8 mouse cellular contexts compared by ENCODE assay signal in genomic region chr6:125271455-125272227, GRCm38 (mm10). TPM values are rescaled to one million over a fixed set of nuclear protein-coding genes. Genes with fewer than 3 reads are reported as not detected.
DNase-seq lines count a peak whose midpoint lies in the region; ATAC-seq and TF ChIP-seq lines count a peak whose summit lies in the region.

No protein-coding gene starts in this region.

- H3K4me3 ChIP-seq in C2C12 (ENCODE audit: insufficient read depth, poor library complexity, severe bottlenecking): no peak overlapping the region
- H3K4me3 ChIP-seq in heart, embryonic 12.5 days: no peak overlapping the region
- no peak overlapping the region for H3K4me3 ChIP-seq in kidney, postnatal 0 days (replicated peaks; ENCODE audit: low read depth, low read length)
- H3K4me3 ChIP-seq in liver, embryonic 11.5 days (ENCODE audit: low read depth, low read length): no peak overlapping the region
- H3K4me3 ChIP-seq in stomach, embryonic 14.5 days (ENCODE audit: low read depth, low read length): no peak overlapping the region

- H3ac ChIP-seq in C2C12 (ENCODE audit: control insufficient read depth, insufficient read length, low read depth): peak overlapping the region; percentile 54

- 14% methylated on average over 17 of the region's 17 CpGs for WGBS in heart, embryonic 12.5 days
- 21% methylated on average over 17 of the region's 17 CpGs for WGBS in kidney, postnatal 0 days
- 17% methylated on average over 17 of the region's 17 CpGs for WGBS in liver, embryonic 11.5 days
- WGBS in stomach, embryonic 14.5 days: 17% methylated on average over 17 of the region's 17 CpGs

- no peaks in the 10 kb centered on the region for H3K79me2 ChIP-seq in C2C12 (ENCODE audit: control insufficient read depth, insufficient read depth)

- TF ChIP-seq CTCF in C2C12 (IDR thresholded peaks at IDR 0.05; ENCODE audit: control insufficient read depth, insufficient read depth, insufficient read length): no peak
- TF ChIP-seq CTCF in brain, embryonic 14.5 days (IDR thresholded peaks at IDR 0.05; ENCODE audit: borderline replicate concordance, extremely low read depth, insufficient read depth, insufficient read length): peak; percentile 96
- TF ChIP-seq CTCF in kidney, postnatal 0 days (IDR thresholded peaks at IDR 0.05; ENCODE audit: low read depth): peak; percentile 97

- ATAC-seq in erythroid progenitor cell, adult 5-6 weeks (replicated peaks; ENCODE audit: low FRiP score, poor library complexity, severe bottlenecking): peak; percentile 55
- peak; percentile 86 for ATAC-seq in heart, embryonic 12.5 days (ENCODE audit: insufficient number of reproducible peaks, low FRiP score)
- peak; percentile 75 for ATAC-seq in kidney, postnatal 0 days (replicated peaks; ENCODE audit: low FRiP score, low read depth)
- peak; percentile 76 for ATAC-seq in liver, embryonic 11.5 days (replicated peaks; ENCODE audit: low FRiP score)
- ATAC-seq in stomach, embryonic 14.5 days (ENCODE audit: insufficient number of reproducible peaks, insufficient read depth, low FRiP score, low read depth): peak; percentile 83

- peak overlapping the region; percentile 56 for H3K4me2 ChIP-seq in heart, embryonic 12.5 days
- H3K4me2 ChIP-seq in kidney, postnatal 0 days (ENCODE audit: low read length): peak overlapping the region; percentile 41
- peak overlapping the region; percentile 41 for H3K4me2 ChIP-seq in liver, embryonic 11.5 days
- peak overlapping the region; percentile 39 for H3K4me2 ChIP-seq in stomach, embryonic 14.5 days (replicated peaks; ENCODE audit: low read depth, low read length)

- peak overlapping the region; percentile 47; the same call in 1 of the 2 replicates for H3K9ac ChIP-seq in heart, embryonic 12.5 days
- H3K9ac ChIP-seq in kidney, postnatal 0 days (ENCODE audit: low read depth, low read length): no peak overlapping the region
- peak overlapping the region; percentile 15 for H3K9ac ChIP-seq in liver, embryonic 11.5 days (ENCODE audit: low read depth, low read length)
- H3K9ac ChIP-seq in stomach, embryonic 14.5 days (replicated peaks; ENCODE audit: low read depth, low read length): no peak overlapping the region

- H3K9me3 ChIP-seq in heart, embryonic 12.5 days (replicated peaks): no peaks in the 10 kb centered on the region
- no peaks in the 10 kb centered on the region for H3K9me3 ChIP-seq in kidney, postnatal 0 days (replicated peaks; ENCODE audit: low read length)
- H3K9me3 ChIP-seq in liver, embryonic 11.5 days (ENCODE audit: control insufficient read depth, low read length): no peaks in the 10 kb centered on the region
- no peaks in the 10 kb centered on the region for H3K9me3 ChIP-seq in stomach, embryonic 14.5 days (ENCODE audit: control insufficient read depth, low read depth, low read length)

- H3K4me1 ChIP-seq in heart, embryonic 12.5 days (replicated peaks): 0 out of 2 replicates have a peak, but pooled peaks cover 3% of the 10 kb centered on the region
- no peaks in the 10 kb centered on the region for H3K4me1 ChIP-seq in kidney, postnatal 0 days (replicated peaks; ENCODE audit: insufficient read depth, low read length)
- H3K4me1 ChIP-seq in liver, embryonic 11.5 days (replicated peaks; ENCODE audit: control insufficient read depth, insufficient read depth, low read length): peaks cover 3% of the 10 kb centered on the region
- H3K4me1 ChIP-seq in stomach, embryonic 14.5 days (ENCODE audit: control insufficient read depth, insufficient read depth, low read length): 0 out of 2 replicates have a peak, but pooled peaks cover 3% of the 10 kb centered on the region

- TF ChIP-seq POLR2A in brain, embryonic 14.5 days (IDR thresholded peaks at IDR 0.05; ENCODE audit: borderline replicate concordance, extremely low read depth, insufficient read depth, insufficient read length, poor library complexity, severe bottlenecking): no peak

- H3K36me3 ChIP-seq in C2C12 (ENCODE audit: control insufficient read depth, insufficient read depth): no peaks in the 10 kb centered on the region
- no peaks in the 10 kb centered on the region for H3K36me3 ChIP-seq in heart, embryonic 12.5 days
- H3K36me3 ChIP-seq in kidney, postnatal 0 days (ENCODE audit: insufficient read depth, low read length): no peaks in the 10 kb centered on the region
- no peaks in the 10 kb centered on the region for H3K36me3 ChIP-seq in liver, embryonic 11.5 days (ENCODE audit: control insufficient read depth, insufficient read depth, low read length)
- no peaks in the 10 kb centered on the region for H3K36me3 ChIP-seq in stomach, embryonic 14.5 days (ENCODE audit: control insufficient read depth, insufficient read depth, low read length)

- H3K27me3 ChIP-seq in C2C12 (ENCODE audit: control insufficient read depth, insufficient read depth, insufficient read length): no peaks in the 10 kb centered on the region
- 0 out of 2 replicates have a peak, but pooled peaks cover 10% of the 10 kb centered on the region for H3K27me3 ChIP-seq in heart, embryonic 12.5 days (replicated peaks)
- no peaks in the 10 kb centered on the region for H3K27me3 ChIP-seq in kidney, postnatal 0 days (ENCODE audit: insufficient read depth, low read length)
- H3K27me3 ChIP-seq in liver, embryonic 11.5 days (replicated peaks; ENCODE audit: control insufficient read depth, insufficient read depth, low read length): no peaks in the 10 kb centered on the region
- H3K27me3 ChIP-seq in stomach, embryonic 14.5 days (ENCODE audit: control insufficient read depth, insufficient read depth, low read length): no peaks in the 10 kb centered on the region

- no peaks in the 10 kb centered on the region for H3K79me3 ChIP-seq in C2C12 (ENCODE audit: low read depth)

- peak; percentile 96 for DNase-seq in brain, embryonic 14.5 days (ENCODE audit: low read depth)
- DNase-seq in kidney, postnatal 0 days (ENCODE audit: low spot score): peak; percentile 95
- DNase-seq in liver, embryonic 11.5 days (ENCODE audit: low spot score): peak; percentile 79
- DNase-seq in naive thymus-derived CD4-positive, alpha-beta T cell, adult 2 months (ENCODE audit: low read depth): peak; percentile 93

- no peak overlapping the region for H3K27ac ChIP-seq in heart, embryonic 12.5 days (ENCODE audit: poor library complexity, severe bottlenecking)
- H3K27ac ChIP-seq in kidney, postnatal 0 days: no peak overlapping the region
- H3K27ac ChIP-seq in liver, embryonic 11.5 days (ENCODE audit: low read depth, low read length): no peak overlapping the region
- no peak overlapping the region for H3K27ac ChIP-seq in stomach, embryonic 14.5 days (ENCODE audit: low read length)

RNA-seq across cellular contexts. Expression of gene Tuba3a, which starts 14.2 kb away (rescaled TPM):
- polyA plus RNA-seq in C2C12 (2012; fragmentation: generic; extraction: Trizol): 0.05 TPM
- polyA plus RNA-seq in brain, embryonic 14.5 days (2012; rRNA removed): not detected in 2 replicates
- not detected in 2 replicates for total RNA-seq in erythroid progenitor cell, adult 5-6 weeks (2015; ENCODE audit: low replicate concordance)
- total RNA-seq in erythroid progenitor cell, adult 5-6 weeks (2017; ENCODE audit: low replicate concordance): not detected in 2 replicates
- not detected in 2 replicates for polyA plus RNA-seq in heart, embryonic 12.5 days (2016; fragmentation: Nextera tagmentation; extraction: Ambion mirVana)
- 0.17 TPM in 1 of 2 replicates, not detected in the other for polyA plus RNA-seq in kidney, postnatal 0 days (2015; fragmentation: Nextera tagmentation; extraction: Ambion mirVana)
- polyA plus RNA-seq in liver, embryonic 11.5 days (2014; fragmentation: Nextera tagmentation; extraction: Ambion mirVana): 0.12 TPM in 1 of 2 replicates, not detected in the other
- polyA plus RNA-seq in stomach, embryonic 14.5 days (2014; fragmentation: Nextera tagmentation; extraction: Ambion mirVana): 0.17 TPM in 1 of 2 replicates, not detected in the other

RNA-seq across cellular contexts. Expression of gene Cd27, which starts 34.8 kb away (rescaled TPM):
- polyA plus RNA-seq in C2C12 (2012; fragmentation: generic; extraction: Trizol): 0.07 TPM
- 0.15 and 0.24 TPM in 2 replicates for polyA plus RNA-seq in brain, embryonic 14.5 days (2012; rRNA removed)
- total RNA-seq in erythroid progenitor cell, adult 5-6 weeks (2015; ENCODE audit: low replicate concordance): 5.0 and 7.5 TPM in 2 replicates
- 0.51 and 1.2 TPM in 2 replicates for total RNA-seq in erythroid progenitor cell, adult 5-6 weeks (2017; ENCODE audit: low replicate concordance)
- 0.96 and 2.0 TPM in 2 replicates for polyA plus RNA-seq in heart, embryonic 12.5 days (2016; fragmentation: Nextera tagmentation; extraction: Ambion mirVana)
- 0.93 and 1.2 TPM in 2 replicates for polyA plus RNA-seq in kidney, postnatal 0 days (2015; fragmentation: Nextera tagmentation; extraction: Ambion mirVana)
- 2.7 and 3.2 TPM in 2 replicates for polyA plus RNA-seq in liver, embryonic 11.5 days (2014; fragmentation: Nextera tagmentation; extraction: Ambion mirVana)
- 2.3 and 3.1 TPM in 2 replicates for polyA plus RNA-seq in stomach, embryonic 14.5 days (2014; fragmentation: Nextera tagmentation; extraction: Ambion mirVana)

RNA-seq across cellular contexts. Expression of gene Tapbpl, which starts 40.0 kb away (rescaled TPM):
- polyA plus RNA-seq in C2C12 (2012; fragmentation: generic; extraction: Trizol): 2.3 TPM
- polyA plus RNA-seq in brain, embryonic 14.5 days (2012; rRNA removed): 2.7 and 3.1 TPM in 2 replicates
- total RNA-seq in erythroid progenitor cell, adult 5-6 weeks (2015; ENCODE audit: low replicate concordance): 0.84 and 1.8 TPM in 2 replicates
- 6.7 and 6.8 TPM in 2 replicates for total RNA-seq in erythroid progenitor cell, adult 5-6 weeks (2017; ENCODE audit: low replicate concordance)
- polyA plus RNA-seq in heart, embryonic 12.5 days (2016; fragmentation: Nextera tagmentation; extraction: Ambion mirVana): 3.1 and 3.3 TPM in 2 replicates
- 6.3 and 7.2 TPM in 2 replicates for polyA plus RNA-seq in kidney, postnatal 0 days (2015; fragmentation: Nextera tagmentation; extraction: Ambion mirVana)
- polyA plus RNA-seq in liver, embryonic 11.5 days (2014; fragmentation: Nextera tagmentation; extraction: Ambion mirVana): 4.0 TPM in 2 replicates
- 4.7 and 5.2 TPM in 2 replicates for polyA plus RNA-seq in stomach, embryonic 14.5 days (2014; fragmentation: Nextera tagmentation; extraction: Ambion mirVana)

RNA-seq across cellular contexts. Expression of gene Ltbr, which starts 42.0 kb away (rescaled TPM):
- polyA plus RNA-seq in C2C12 (2012; fragmentation: generic; extraction: Trizol): 83.0 TPM
- 14.2 and 20.7 TPM in 2 replicates for polyA plus RNA-seq in brain, embryonic 14.5 days (2012; rRNA removed)
- total RNA-seq in erythroid progenitor cell, adult 5-6 weeks (2015; ENCODE audit: low replicate concordance): 0.84 and 5.0 TPM in 2 replicates
- total RNA-seq in erythroid progenitor cell, adult 5-6 weeks (2017; ENCODE audit: low replicate concordance): 2.8 and 3.5 TPM in 2 replicates
- 40.9 and 41.2 TPM in 2 replicates for polyA plus RNA-seq in heart, embryonic 12.5 days (2016; fragmentation: Nextera tagmentation; extraction: Ambion mirVana)
- 69.8 and 71.6 TPM in 2 replicates for polyA plus RNA-seq in kidney, postnatal 0 days (2015; fragmentation: Nextera tagmentation; extraction: Ambion mirVana)
- polyA plus RNA-seq in liver, embryonic 11.5 days (2014; fragmentation: Nextera tagmentation; extraction: Ambion mirVana): 30.1 and 34.7 TPM in 2 replicates
- polyA plus RNA-seq in stomach, embryonic 14.5 days (2014; fragmentation: Nextera tagmentation; extraction: Ambion mirVana): 55.1 and 62.6 TPM in 2 replicates

RNA-seq across cellular contexts. Expression of gene Scnn1a, which starts 48.8 kb away (rescaled TPM):
- polyA plus RNA-seq in C2C12 (2012; fragmentation: generic; extraction: Trizol): 0.16 TPM
- polyA plus RNA-seq in brain, embryonic 14.5 days (2012; rRNA removed): 0.54 and 0.62 TPM in 2 replicates
- 2.9 and 7.6 TPM in 2 replicates for total RNA-seq in erythroid progenitor cell, adult 5-6 weeks (2015; ENCODE audit: low replicate concordance)
- not detected in 2 replicates for total RNA-seq in erythroid progenitor cell, adult 5-6 weeks (2017; ENCODE audit: low replicate concordance)
- 0.70 and 0.80 TPM in 2 replicates for polyA plus RNA-seq in heart, embryonic 12.5 days (2016; fragmentation: Nextera tagmentation; extraction: Ambion mirVana)
- polyA plus RNA-seq in kidney, postnatal 0 days (2015; fragmentation: Nextera tagmentation; extraction: Ambion mirVana): 19.9 and 22.7 TPM in 2 replicates
- polyA plus RNA-seq in liver, embryonic 11.5 days (2014; fragmentation: Nextera tagmentation; extraction: Ambion mirVana): 0.55 and 0.74 TPM in 2 replicates
- 1.3 and 2.6 TPM in 2 replicates for polyA plus RNA-seq in stomach, embryonic 14.5 days (2014; fragmentation: Nextera tagmentation; extraction: Ambion mirVana)

Comparison
In these comparisons a context has a peak if more than half of its experiments do, and no peak if none do; other contexts are left out.
1. H3K9ac ChIP-seq: peak in heart, embryonic 12.5 days (single experiment) and liver, embryonic 11.5 days (single experiment); none in kidney, postnatal 0 days (single experiment) and stomach, embryonic 14.5 days (single experiment).
2. Peak in every context shown above with its lines, with median percentiles within 50 percentile points of each other: DNase-seq, ATAC-seq and H3K4me2 ChIP-seq.